Mouse (Mus musculus): Measurements from ENCODE around the gene Aff1. TPM values are rescaled to one million over a fixed set of nuclear protein-coding genes. Genes with fewer than 3 reads are reported as not detected.
A peak's percentile ranks its signal among the peaks of the same experiment; 100 is the strongest.

Gene Aff1
- polyA plus RNA-seq, 1 experiment from 2014 or later, result 6.8 TPM

GRCm38 (mm10) chr5:103765758-103766431 is 73.7 kb downstream of the Aff1 start:
- TF ChIP-seq CTCF (IDR thresholded peaks at IDR 0.05; ENCODE audit: low read depth), result peak; percentile 56
- Histone ChIP-seq H3K36me3 (ENCODE audit: control insufficient read depth, insufficient read depth) (no peaks in the 10 kb centered on the region), H3K9ac (ENCODE audit: low read depth, low read length) (no peak overlapping the region), H3K9me3 (ENCODE audit: control insufficient read depth) (peaks cover 3% of the 10 kb centered on the region; the same call in 1 of the 2 replicates), H3K4me1 (replicated peaks; ENCODE audit: control insufficient read depth, insufficient read depth, low read length) (peaks cover 6% of the 10 kb centered on the region), H3K4me2 (replicated peaks; ENCODE audit: low read depth) (no peak overlapping the region), H3K4me3 (ENCODE audit: low read depth, low read length) (no peak overlapping the region), H3K27ac (ENCODE audit: low read depth, low read length) (no peak overlapping the region), H3K27me3 (replicated peaks; ENCODE audit: control insufficient read depth, insufficient read depth, low read length) (no peaks in the 10 kb centered on the region)
- 98% methylated on average over 2 of the region's 2 CpGs for WGBS
- ATAC-seq, result no peak

DNA sequence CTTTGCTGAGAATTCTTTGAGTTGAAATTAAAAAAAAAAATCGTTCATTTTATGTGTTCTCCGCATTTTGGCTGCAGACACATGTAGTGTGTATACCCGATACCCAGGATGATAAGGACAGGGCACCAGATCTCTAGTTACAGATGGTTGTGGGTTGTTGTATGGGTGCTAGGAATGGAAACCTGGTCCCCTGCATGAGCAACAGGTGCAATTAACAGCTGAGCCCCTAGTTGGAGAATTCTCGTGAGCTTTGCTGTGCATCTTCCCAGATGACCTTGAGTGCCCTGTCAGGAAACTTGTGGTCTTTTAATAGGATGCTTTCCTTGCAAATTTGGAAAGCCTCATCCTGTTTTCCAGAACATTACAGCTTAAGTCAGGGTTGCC is 74.2 kb downstream of the Aff1 start:
- Histone ChIP-seq H3K36me3 (ENCODE audit: control insufficient read depth, insufficient read depth) (no peaks in the 10 kb centered on the region), H3K4me1 (replicated peaks; ENCODE audit: control insufficient read depth, insufficient read depth, low read length) (peaks cover 10% of the 10 kb centered on the region), H3K4me3 (ENCODE audit: low read depth, low read length) (no peak overlapping the region), H3K9me3 (ENCODE audit: control insufficient read depth) (peaks cover 3% of the 10 kb centered on the region; the same call in 1 of the 2 replicates), H3K9ac (ENCODE audit: low read depth, low read length) (no peak overlapping the region), H3K27ac (ENCODE audit: low read depth, low read length) (no peak overlapping the region), H3K27me3 (replicated peaks; ENCODE audit: control insufficient read depth, insufficient read depth, low read length) (no peaks in the 10 kb centered on the region), H3K4me2 (replicated peaks; ENCODE audit: low read depth) (no peak overlapping the region)
- TF ChIP-seq CTCF (IDR thresholded peaks at IDR 0.05; ENCODE audit: low read depth), result no peak
- 94% methylated on average over 4 of the region's 4 CpGs for WGBS
- no peak for ATAC-seq

- H3K36me3 ChIP-seq (ENCODE audit: control insufficient read depth, insufficient read depth), result no peaks in the 10 kb centered on the region
- 85% methylated on average over 3 of the region's 3 CpGs for WGBS
Measured at GRCm38 (mm10) chr5:103768961-103769360, 76.8 kb downstream of the Aff1 start.

DNA sequence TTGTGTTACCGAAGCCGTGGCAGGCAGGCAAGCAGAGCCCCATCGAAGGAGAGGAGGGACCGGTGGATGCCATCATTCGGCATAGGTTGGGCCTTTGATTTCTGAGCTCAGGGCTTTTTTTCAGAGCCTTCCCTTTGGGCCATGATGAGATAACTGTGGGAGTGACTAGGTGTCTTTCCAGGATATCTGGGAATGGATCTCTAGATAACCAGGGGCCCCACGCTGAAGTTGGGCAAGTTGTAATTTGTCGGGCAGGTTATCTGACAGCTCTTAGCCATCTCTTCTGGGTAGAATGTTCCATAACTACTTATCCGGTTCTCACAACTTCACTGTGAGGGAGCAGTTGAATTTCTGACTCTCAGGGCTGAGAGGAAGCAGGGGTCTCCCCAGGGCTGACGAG is 77.5 kb downstream of the Aff1 start:
- Histone ChIP-seq H3K27ac (ENCODE audit: low read depth, low read length) (no peak overlapping the region), H3K4me2 (replicated peaks; ENCODE audit: low read depth) (no peak overlapping the region), H3K9ac (ENCODE audit: low read depth, low read length) (no peak overlapping the region), H3K9me3 (ENCODE audit: control insufficient read depth) (peaks cover 3% of the 10 kb centered on the region; the same call in 1 of the 2 replicates), H3K4me1 (replicated peaks; ENCODE audit: control insufficient read depth, insufficient read depth, low read length) (peaks cover 10% of the 10 kb centered on the region), H3K36me3 (ENCODE audit: control insufficient read depth, insufficient read depth) (no peaks in the 10 kb centered on the region), H3K4me3 (ENCODE audit: low read depth, low read length) (no peak overlapping the region), H3K27me3 (replicated peaks; ENCODE audit: control insufficient read depth, insufficient read depth, low read length) (no peaks in the 10 kb centered on the region)
- TF ChIP-seq CTCF (IDR thresholded peaks at IDR 0.05; ENCODE audit: low read depth), result no peak
- whole genome bisulfite sequencing, result 52% methylated on average over 9 of the region's 9 CpGs
- ATAC-seq, result no peak

More at GRCm38 (mm10) chr5:103768961-103769360, 76.8 kb downstream of the Aff1 start:
- no peak for TF ChIP-seq CTCF (IDR thresholded peaks at IDR 0.05; ENCODE audit: low read depth)
- Histone ChIP-seq H3K4me3 (ENCODE audit: low read depth, low read length) (no peak overlapping the region), H3K9ac (ENCODE audit: low read depth, low read length) (no peak overlapping the region), H3K4me1 (replicated peaks; ENCODE audit: control insufficient read depth, insufficient read depth, low read length) (peaks cover 10% of the 10 kb centered on the region), H3K27me3 (replicated peaks; ENCODE audit: control insufficient read depth, insufficient read depth, low read length) (no peaks in the 10 kb centered on the region), H3K9me3 (ENCODE audit: control insufficient read depth) (peaks cover 3% of the 10 kb centered on the region; the same call in 1 of the 2 replicates), H3K4me2 (replicated peaks; ENCODE audit: low read depth) (no peak overlapping the region), H3K27ac (ENCODE audit: low read depth, low read length) (no peak overlapping the region)
- ATAC-seq, result no peak

DNA sequence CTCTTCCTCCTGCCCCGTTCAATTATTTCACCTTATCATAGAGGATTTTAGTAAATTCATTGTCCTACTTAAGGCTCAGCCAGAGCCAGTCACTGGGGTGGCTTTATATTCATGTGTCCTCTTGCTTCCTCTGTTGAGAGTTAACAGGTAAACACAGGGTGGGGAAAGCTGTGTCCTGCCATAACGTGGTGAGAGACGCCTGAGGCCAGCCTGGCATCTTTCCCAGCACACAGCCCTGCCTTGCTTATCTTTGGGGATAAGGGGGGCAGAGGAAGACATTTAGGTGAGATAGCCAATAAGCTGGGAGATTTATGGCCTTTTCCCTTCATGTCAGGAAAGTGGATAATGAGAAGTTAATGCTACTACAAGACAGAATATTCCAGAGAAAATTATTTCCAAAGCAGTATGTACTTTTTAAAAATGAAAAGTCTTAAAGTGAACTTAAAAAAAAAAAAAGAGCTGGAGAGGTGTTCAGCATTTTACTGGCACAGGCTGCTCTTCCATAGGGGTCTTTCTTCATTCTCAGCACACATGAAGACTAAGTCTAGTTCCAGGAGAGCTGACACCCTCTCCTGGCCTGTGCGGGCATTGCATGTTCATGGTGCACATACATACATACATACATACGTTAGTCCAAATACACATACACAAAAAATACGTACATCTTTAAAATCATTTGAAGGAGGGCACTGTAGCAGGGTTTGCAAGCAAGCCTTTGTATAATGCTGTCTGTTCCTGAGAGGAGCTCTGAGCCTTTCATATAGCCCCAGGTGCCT is 78.5 kb downstream of the Aff1 start:
- Histone ChIP-seq H3K27ac (ENCODE audit: low read depth, low read length) (no peak overlapping the region), H3K4me1 (replicated peaks; ENCODE audit: control insufficient read depth, insufficient read depth, low read length) (peaks cover 10% of the 10 kb centered on the region), H3K4me3 (ENCODE audit: low read depth, low read length) (no peak overlapping the region), H3K27me3 (replicated peaks; ENCODE audit: control insufficient read depth, insufficient read depth, low read length) (no peaks in the 10 kb centered on the region), H3K36me3 (ENCODE audit: control insufficient read depth, insufficient read depth) (no peaks in the 10 kb centered on the region), H3K4me2 (replicated peaks; ENCODE audit: low read depth) (no peak overlapping the region), H3K9me3 (ENCODE audit: control insufficient read depth) (peaks cover 3% of the 10 kb centered on the region; the same call in 1 of the 2 replicates), H3K9ac (ENCODE audit: low read depth, low read length) (no peak overlapping the region)
- peak; percentile 46 for TF ChIP-seq CTCF (IDR thresholded peaks at IDR 0.05; ENCODE audit: low read depth)
- 59% methylated on average over 6 of the region's 6 CpGs for WGBS
- no peak for ATAC-seq

DNA sequence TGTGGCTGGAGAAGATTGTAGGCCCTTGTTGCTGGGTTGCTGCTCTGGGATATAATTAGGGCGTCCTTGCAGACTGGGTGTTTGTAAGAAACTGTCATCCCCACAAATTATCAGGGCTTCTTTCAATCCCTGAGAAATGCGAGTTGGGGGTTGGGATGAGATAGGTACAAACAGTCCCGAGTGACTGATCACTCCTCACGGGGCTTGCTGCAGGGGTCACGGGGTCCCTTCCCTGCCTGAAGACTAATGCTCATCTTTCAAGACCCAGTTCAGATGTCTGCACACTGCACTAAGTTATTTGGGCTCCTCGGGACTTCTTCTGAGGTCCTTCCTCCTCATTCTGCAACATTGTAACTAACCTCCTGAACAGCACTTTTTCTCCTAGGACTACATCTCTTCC is 79.2 kb downstream of the Aff1 start:
- Histone ChIP-seq H3K4me2 (replicated peaks; ENCODE audit: low read depth) (no peak overlapping the region), H3K27me3 (replicated peaks; ENCODE audit: control insufficient read depth, insufficient read depth, low read length) (no peaks in the 10 kb centered on the region), H3K4me1 (replicated peaks; ENCODE audit: control insufficient read depth, insufficient read depth, low read length) (peaks cover 10% of the 10 kb centered on the region), H3K9ac (ENCODE audit: low read depth, low read length) (no peak overlapping the region), H3K27ac (ENCODE audit: low read depth, low read length) (no peak overlapping the region), H3K9me3 (ENCODE audit: control insufficient read depth) (no peaks in the 10 kb centered on the region), H3K4me3 (ENCODE audit: low read depth, low read length) (no peak overlapping the region), H3K36me3 (ENCODE audit: control insufficient read depth, insufficient read depth) (no peaks in the 10 kb centered on the region)
- WGBS, result 73% methylated on average over 6 of the region's 6 CpGs
- no peak for TF ChIP-seq CTCF (IDR thresholded peaks at IDR 0.05; ENCODE audit: low read depth)
- no peak for ATAC-seq

All from intestine, postnatal 0 days (tissue).